ENCODE assay signal across 19 mouse cellular contexts in the genomic region with DNA sequence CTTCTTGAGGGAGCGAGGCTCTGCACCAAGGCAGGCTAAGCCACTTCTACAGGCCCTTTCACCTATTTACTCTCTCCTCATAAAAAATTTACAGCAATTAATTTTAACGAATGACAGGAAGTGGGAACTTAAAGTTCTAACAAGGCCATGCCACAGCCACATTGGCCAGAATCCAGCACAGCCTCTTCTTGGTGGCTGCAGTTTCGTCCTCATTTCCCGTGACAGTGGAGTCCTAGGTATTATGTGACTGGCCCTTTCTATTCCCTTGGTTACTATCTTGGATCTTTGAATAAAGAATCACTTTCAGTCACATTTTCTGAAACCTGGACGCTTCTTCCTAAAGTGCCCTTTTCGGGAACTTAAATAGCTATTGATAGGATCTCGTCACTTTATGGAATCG.
"Had no signal": no experiment of that assay in that cellular context is flagged by ENCODE, and none has a peak within 500 bp of the region (broad histone marks: within the 10 kb centered on the region; RNA-seq: fewer than 3 reads in every experiment).

No protein-coding gene starts in this region.

- H3K27ac ChIP-seq: layer of hippocampus, adult 2 months; left cerebral cortex, adult 2 months; liver, embryonic 13.5 days; midbrain, embryonic 13.5 days; neural tube, embryonic 13.5 days; stomach, postnatal 0 days had no signal

- H3K4me1 ChIP-seq: liver, embryonic 13.5 days had no signal

- H3K4me3 ChIP-seq: layer of hippocampus, adult 2 months; left cerebral cortex, adult 2 months; liver, embryonic 13.5 days; midbrain, embryonic 13.5 days; myocyte; neural tube, embryonic 13.5 days had no signal

- H3K27me3 ChIP-seq: liver, embryonic 13.5 days; midbrain, embryonic 13.5 days; neural tube, embryonic 13.5 days had no signal

- ATAC-seq: midbrain, embryonic 13.5 days; midbrain, embryonic 16.5 days had no signal

- H3K4me2 ChIP-seq: liver, embryonic 13.5 days; midbrain, embryonic 13.5 days; neural tube, embryonic 13.5 days had no signal

- H3K9me3 ChIP-seq: liver, embryonic 13.5 days; midbrain, embryonic 13.5 days; neural tube, embryonic 13.5 days had no signal

- H3K9ac ChIP-seq: liver, embryonic 13.5 days; midbrain, embryonic 13.5 days; neural tube, embryonic 13.5 days had no signal

- H3K36me3 ChIP-seq: liver, embryonic 13.5 days; midbrain, embryonic 13.5 days; neural tube, embryonic 13.5 days had no signal

- DNase-seq: kidney, adult 8-10 months; kidney, postnatal 14 days; layer of hippocampus, postnatal 36 days; liver, embryonic 13.5 days; lung, adult 2 months; lung, postnatal 14 days; lung, postnatal 4 days; right cerebral cortex, adult 18-20 months; right cerebral cortex, postnatal 14 days; right cerebral cortex, postnatal 4 days; thymus, adult 2 months; thymus, postnatal 14 days had no signal
